Mouse (Mus musculus): ENCODE measurements around the gene Crebrf. TPM values are rescaled to one million over a fixed set of nuclear protein-coding genes. Genes with fewer than 3 reads are reported as not detected.

Crebrf gene
- 0.47 TPM for polyA plus RNA-seq (2012; fragmentation: generic; extraction: Trizol)
- long read RNA-seq, experiment 1, partial matches to known transcripts, result 2 of 3 reads
- long read RNA-seq, experiment 1, other reads (novel, unspliced or antisense), result 1 of 3 reads
- long read RNA-seq, experiment 2, result 0 reads

- no peak for TF ChIP-seq CTCF (IDR thresholded peaks at IDR 0.05; ENCODE audit: control insufficient read depth, insufficient read depth, insufficient read length)
- no peak for TF ChIP-seq MYOD1 (IDR thresholded peaks at IDR 0.05; ENCODE audit: control insufficient read depth, insufficient read length, low read depth)
- peak; percentile 98 for TF ChIP-seq USF1 (IDR thresholded peaks at IDR 0.05; ENCODE audit: low read depth)
- TF ChIP-seq MAX (IDR thresholded peaks at IDR 0.05), result peak; percentile 96
- no peak for TF ChIP-seq MYOG (IDR thresholded peaks at IDR 0.05; ENCODE audit: control insufficient read depth, extremely low read depth, insufficient read length)
These were observed at the start of gene Crebrf for GRCm38 (mm10) chr17:26715271-26715758. Gene Crebrf (plus strand): TSS chr17:26715650.

DNA sequence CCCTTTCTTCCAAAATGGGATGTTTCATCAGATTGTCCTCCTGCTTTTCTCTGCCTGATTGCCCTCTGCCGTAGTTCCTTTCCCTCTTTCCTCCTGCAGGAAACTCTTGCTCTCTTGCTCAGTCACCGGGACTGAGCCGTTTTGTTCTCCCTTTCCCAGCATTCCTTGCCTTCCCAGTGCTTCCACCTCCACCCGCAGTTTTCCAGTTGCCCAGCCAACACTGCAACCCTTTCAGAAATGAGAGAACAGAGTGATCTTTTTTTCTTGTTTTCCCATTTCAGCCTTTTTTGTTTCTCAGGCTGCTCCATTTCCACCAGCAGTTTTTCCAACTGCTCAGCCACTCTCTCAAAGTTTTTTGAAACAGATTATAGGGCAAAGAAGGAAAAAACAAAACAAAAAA lies 44.2 kb upstream of the Crebrf start:
- Histone ChIP-seq H3ac (ENCODE audit: control insufficient read depth, insufficient read length, low read depth) (no peak overlapping the region), H3K27me3 (ENCODE audit: control insufficient read depth, insufficient read depth, insufficient read length) (no peaks in the 10 kb centered on the region), H3K36me3 (ENCODE audit: control insufficient read depth, insufficient read depth) (no peaks in the 10 kb centered on the region), H3K4me3 (ENCODE audit: insufficient read depth, poor library complexity, severe bottlenecking) (no peak overlapping the region), H3K79me2 (ENCODE audit: control insufficient read depth, insufficient read depth) (no peaks in the 10 kb centered on the region), H3K79me3 (ENCODE audit: low read depth) (no peaks in the 10 kb centered on the region)
- no peak for TF ChIP-seq MYOG (IDR thresholded peaks at IDR 0.05; ENCODE audit: control insufficient read depth, extremely low read depth, insufficient read length)

More at GRCm38 (mm10) chr17:26715271-26715758, at the start of gene Crebrf:
- Histone ChIP-seq H3K36me3 (ENCODE audit: control insufficient read depth, insufficient read depth) (no peaks in the 10 kb centered on the region), H3K79me3 (ENCODE audit: low read depth) (no peaks in the 10 kb centered on the region), H3K4me3 (ENCODE audit: insufficient read depth, poor library complexity, severe bottlenecking) (peak within 1 kb of the TSS; percentile 74), H3K27me3 (ENCODE audit: control insufficient read depth, insufficient read depth, insufficient read length) (peaks cover 3% of the 10 kb centered on the region), H3K79me2 (ENCODE audit: control insufficient read depth, insufficient read depth) (no peaks in the 10 kb centered on the region), H3ac (ENCODE audit: control insufficient read depth, insufficient read length, low read depth) (peak within 1 kb of the TSS; percentile 69)

- H3K36me3 ChIP-seq (ENCODE audit: control insufficient read depth, insufficient read depth), result peaks cover 14% of the 10 kb centered on the region
- H3K4me3 ChIP-seq (ENCODE audit: insufficient read depth, poor library complexity, severe bottlenecking), result peak overlapping the region; percentile 58
- H3K79me3 ChIP-seq (ENCODE audit: low read depth), result peaks cover 33% of the 10 kb centered on the region
- no peak overlapping the region for H3ac ChIP-seq (ENCODE audit: control insufficient read depth, insufficient read length, low read depth)
- no peaks in the 10 kb centered on the region for H3K27me3 ChIP-seq (ENCODE audit: control insufficient read depth, insufficient read depth, insufficient read length)
- TF ChIP-seq MAX (IDR thresholded peaks at IDR 0.05) (no peak), CEBPB (IDR thresholded peaks at IDR 0.05; ENCODE audit: low read depth) (no peak), FOSL1 (IDR thresholded peaks at IDR 0.05; ENCODE audit: insufficient read depth, low read length, poor library complexity, severe bottlenecking) (no peak), USF1 (IDR thresholded peaks at IDR 0.05; ENCODE audit: low read depth) (no peak), CTCF (IDR thresholded peaks at IDR 0.05; ENCODE audit: control insufficient read depth, insufficient read depth, insufficient read length) (no peak), MYOD1 (IDR thresholded peaks at IDR 0.05; ENCODE audit: control insufficient read depth, insufficient read length, low read depth) (no peak), MYOG (IDR thresholded peaks at IDR 0.05; ENCODE audit: control insufficient read depth, extremely low read depth, insufficient read length) (no peak)
- H3K79me2 ChIP-seq (ENCODE audit: control insufficient read depth, insufficient read depth), result peaks cover 44% of the 10 kb centered on the region
These were observed 39.6 kb upstream of the Crebrf start for GRCm38 (mm10) chr17:26675845-26676244.

DNA sequence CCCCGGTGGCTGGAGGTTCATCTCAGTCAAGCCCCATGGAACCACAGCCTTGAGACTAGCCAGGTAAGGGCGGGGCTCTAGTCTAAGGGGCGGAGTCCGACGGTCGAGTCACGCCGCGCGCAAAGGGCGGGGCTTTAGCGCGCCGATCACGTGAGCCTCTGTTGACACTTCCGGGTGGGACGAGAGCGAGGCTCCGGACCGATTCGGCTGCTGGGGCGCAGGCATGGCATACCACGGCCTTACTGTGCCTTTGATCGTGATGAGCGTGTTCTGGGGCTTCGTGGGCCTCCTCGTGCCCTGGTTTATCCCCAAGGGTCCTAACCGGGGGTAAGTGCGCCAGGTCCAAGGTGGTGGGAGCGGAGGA lies 39.2 kb upstream of the Crebrf start:
- peaks cover 16% of the 10 kb centered on the region for H3K36me3 ChIP-seq (ENCODE audit: control insufficient read depth, insufficient read depth)
- H3K79me2 ChIP-seq (ENCODE audit: control insufficient read depth, insufficient read depth), result peaks cover 48% of the 10 kb centered on the region
- H3K4me3 ChIP-seq (ENCODE audit: insufficient read depth, poor library complexity, severe bottlenecking), result peak overlapping the region; percentile 58
- no peaks in the 10 kb centered on the region for H3K27me3 ChIP-seq (ENCODE audit: control insufficient read depth, insufficient read depth, insufficient read length)
- TF ChIP-seq USF1 (IDR thresholded peaks at IDR 0.05; ENCODE audit: low read depth) (peak; percentile 97), FOSL1 (IDR thresholded peaks at IDR 0.05; ENCODE audit: insufficient read depth, low read length, poor library complexity, severe bottlenecking) (no peak)
- H3ac ChIP-seq (ENCODE audit: control insufficient read depth, insufficient read length, low read depth), result peak overlapping the region; percentile 68
- H3K79me3 ChIP-seq (ENCODE audit: low read depth), result peaks cover 36% of the 10 kb centered on the region

DNA sequence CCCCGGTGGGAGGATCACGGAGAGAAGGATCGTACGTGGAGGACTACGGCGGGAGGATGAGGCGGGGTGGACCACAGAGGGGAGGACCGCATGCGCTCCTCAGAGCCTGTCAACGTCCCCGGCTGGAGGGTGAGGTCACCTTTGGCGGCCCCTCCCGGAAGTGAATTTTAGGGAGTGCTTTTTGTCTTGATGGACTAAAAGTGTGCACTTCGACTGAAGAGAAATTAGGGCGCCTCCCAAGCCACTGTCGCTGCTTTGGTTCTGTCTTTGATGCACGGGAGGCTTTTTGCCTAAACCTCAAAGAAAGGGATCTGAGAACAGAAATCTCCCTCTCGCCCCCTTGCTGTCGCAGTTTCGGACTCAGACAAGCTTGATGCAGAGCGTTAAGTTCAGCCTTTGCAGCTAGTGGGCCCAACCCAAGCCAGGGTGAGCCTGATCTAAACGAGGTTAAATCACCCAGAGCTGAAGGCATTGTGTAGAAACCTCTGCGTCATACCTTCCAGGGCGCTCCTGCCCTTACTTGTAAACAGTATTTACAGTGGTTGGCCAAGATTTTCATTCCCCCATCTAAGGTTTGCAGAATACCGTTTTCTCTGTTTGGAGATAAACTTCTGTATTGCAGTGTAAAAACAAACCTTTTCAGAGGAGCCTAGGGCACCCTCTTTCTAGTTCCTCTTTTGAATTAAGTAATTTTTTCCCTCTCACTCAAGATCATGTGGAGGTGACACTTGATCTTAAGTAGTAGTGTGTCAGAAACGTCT lies 38.7 kb upstream of the Crebrf start:
- Histone ChIP-seq H3ac (ENCODE audit: control insufficient read depth, insufficient read length, low read depth) (peak overlapping the region; percentile 68), H3K79me2 (ENCODE audit: control insufficient read depth, insufficient read depth) (peaks cover 54% of the 10 kb centered on the region), H3K27me3 (ENCODE audit: control insufficient read depth, insufficient read depth, insufficient read length) (no peaks in the 10 kb centered on the region), H3K4me3 (ENCODE audit: insufficient read depth, poor library complexity, severe bottlenecking) (peak overlapping the region; percentile 58), H3K36me3 (ENCODE audit: control insufficient read depth, insufficient read depth) (peaks cover 16% of the 10 kb centered on the region), H3K79me3 (ENCODE audit: low read depth) (peaks cover 38% of the 10 kb centered on the region)
- TF ChIP-seq MAX (IDR thresholded peaks at IDR 0.05) (peak; percentile 80), MYOD1 (IDR thresholded peaks at IDR 0.05; ENCODE audit: control insufficient read depth, insufficient read length, low read depth) (no peak)

DNA sequence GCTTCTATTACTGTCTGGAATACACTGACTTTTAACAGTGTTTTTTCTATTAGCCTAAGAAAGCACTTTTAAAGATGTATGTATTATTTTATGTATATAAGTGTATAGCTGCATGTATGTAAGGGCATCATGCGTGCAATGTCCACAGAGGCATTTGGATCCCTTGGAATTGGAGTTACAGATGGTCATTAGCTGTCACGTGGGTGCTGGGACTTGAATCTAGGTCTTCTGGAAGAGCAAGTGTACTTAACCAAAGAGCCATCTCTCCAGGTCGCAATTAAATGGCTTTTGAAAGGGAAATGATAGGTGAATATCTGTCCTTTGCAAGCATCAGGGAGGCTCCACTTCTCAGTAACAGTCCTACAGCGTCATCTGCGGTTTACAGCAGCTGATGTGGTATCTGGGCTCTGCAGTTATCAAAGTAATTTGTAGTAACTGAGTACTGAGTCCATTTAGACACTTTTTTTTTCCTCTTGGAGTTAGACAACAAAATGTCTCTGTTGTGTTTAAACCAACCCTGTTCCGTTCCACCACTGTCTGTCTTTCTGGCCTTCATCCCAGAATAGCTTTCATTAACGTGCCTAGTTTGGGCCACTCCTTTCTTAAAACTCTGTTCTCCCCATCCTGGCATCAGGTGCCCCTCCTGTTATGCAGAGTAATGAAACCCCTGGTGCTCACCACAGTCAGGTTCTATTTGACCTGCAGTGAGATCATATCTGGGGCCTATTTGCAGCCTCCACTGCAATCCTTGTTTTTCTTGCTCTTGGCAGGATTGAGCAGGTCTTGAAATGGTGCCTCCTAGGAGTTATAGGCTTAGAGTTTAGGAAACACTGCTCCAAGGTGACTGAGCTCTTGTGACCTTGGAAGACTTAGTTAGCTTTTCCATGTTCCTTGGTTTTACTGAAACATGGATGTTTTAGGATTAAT lies 37.5 kb upstream of the Crebrf start:
- TF ChIP-seq CEBPB (IDR thresholded peaks at IDR 0.05; ENCODE audit: low read depth) (no peak), USF1 (IDR thresholded peaks at IDR 0.05; ENCODE audit: low read depth) (no peak), MYOG (IDR thresholded peaks at IDR 0.05; ENCODE audit: control insufficient read depth, extremely low read depth, insufficient read length) (no peak), FOSL1 (IDR thresholded peaks at IDR 0.05; ENCODE audit: insufficient read depth, low read length, poor library complexity, severe bottlenecking) (no peak), MAX (IDR thresholded peaks at IDR 0.05) (no peak), MYOD1 (IDR thresholded peaks at IDR 0.05; ENCODE audit: control insufficient read depth, insufficient read length, low read depth) (no peak), CTCF (IDR thresholded peaks at IDR 0.05; ENCODE audit: control insufficient read depth, insufficient read depth, insufficient read length) (no peak)
- Histone ChIP-seq H3ac (ENCODE audit: control insufficient read depth, insufficient read length, low read depth) (no peak overlapping the region), H3K36me3 (ENCODE audit: control insufficient read depth, insufficient read depth) (peaks cover 24% of the 10 kb centered on the region), H3K79me2 (ENCODE audit: control insufficient read depth, insufficient read depth) (peaks cover 61% of the 10 kb centered on the region), H3K4me3 (ENCODE audit: insufficient read depth, poor library complexity, severe bottlenecking) (no peak overlapping the region), H3K27me3 (ENCODE audit: control insufficient read depth, insufficient read depth, insufficient read length) (no peaks in the 10 kb centered on the region), H3K79me3 (ENCODE audit: low read depth) (peaks cover 41% of the 10 kb centered on the region)
